Mouse (Mus musculus) liver, embryonic 14.5 days (tissue): ENCODE measurements around the gene Klhl32. TPM values are rescaled to one million over a fixed set of nuclear protein-coding genes. Genes with fewer than 3 reads are reported as not detected.
"Not testable (repeated sequence)": the region's sequence is repeated elsewhere in the genome, so short reads cannot be mapped to it uniquely, and the experiment has no call there.

Experiments used
- ATAC-seq: fragments of 200-750 bp; cut with Nextera tagmentation; 2 replicates; pipeline ENCODE4 v1.8.0; 2017; ENCODE audit warnings: moderate number of reproducible peaks, mild to moderate bottlenecking, moderate library complexity; ENCODE audit not compliant: insufficient read depth
- DNase-seq, 3 experiments: peaks; one replicate each; pipeline ENCODE4 v3.0.0-alpha.2; 2012 to 2013; ENCODE audit warnings: low read depth in 3 of 3, low spot score in 3 of 3
- H3K27ac ChIP-seq: fragments of 300-500 bp; sonication (generic); 2 replicates; pipeline ENCODE4 v1.5.1; 2014; ENCODE audit warnings: moderate library complexity, mild to moderate bottlenecking, control low read depth, inconsistent platforms
- H3K27me3 ChIP-seq: fragments of 300-500 bp; sonication (generic); 2 replicates; pipeline ENCODE4 v1.6.1; 2014; ENCODE audit warnings: mild to moderate bottlenecking, low read length, moderate library complexity; ENCODE audit not compliant: control insufficient read depth, insufficient read depth
- H3K36me3 ChIP-seq: fragments of 300-500 bp; sonication (generic); replicated peaks from 2 replicates; pipeline ENCODE4 v1.6.1; 2014; ENCODE audit warnings: low read depth; ENCODE audit not compliant: control insufficient read depth, insufficient read depth
- H3K4me1 ChIP-seq, 2 experiments: fragments of 200-500 bp in 1 of 2; fragments of 300-500 bp in 1 of 2; sonication (generic) in 1 of 2; replicated peaks; 2 replicates each; pipeline ENCODE4 v1.6.1; 2012 to 2014; ENCODE audit warnings: antibody characterized with exemption in 1 of 2, inconsistent platforms in 1 of 2, low read length in 1 of 2; ENCODE audit not compliant: control insufficient read depth in 2 of 2, insufficient read depth in 2 of 2
- H3K4me2 ChIP-seq: fragments of 300-500 bp; sonication (generic); 2 replicates; pipeline ENCODE4 v1.6.1; 2014; ENCODE audit warnings: low read depth, mild to moderate bottlenecking, control low read depth, moderate library complexity
- H3K4me3 ChIP-seq, 2 experiments: fragments of 200-500 bp in 1 of 2; fragments of 300-500 bp in 1 of 2; sonication (generic) in 1 of 2; 2 replicates each; pipeline ENCODE4 v1.5.1; 2012 to 2014; ENCODE audit warnings: low read depth in 2 of 2, low read length in 2 of 2, mild to moderate bottlenecking in 2 of 2, control low read depth in 1 of 2, inconsistent platforms in 1 of 2, moderate library complexity in 1 of 2; ENCODE audit not compliant: insufficient read depth in 1 of 2
- H3K9ac ChIP-seq: fragments of 300-500 bp; sonication (generic); replicated peaks from 2 replicates; pipeline ENCODE4 v1.6.1; 2014; ENCODE audit warnings: mild to moderate bottlenecking, control low read depth, moderate library complexity
- H3K9me3 ChIP-seq: fragments of 300-500 bp; sonication (generic); 2 replicates; pipeline ENCODE4 v1.6.1; 2016; ENCODE audit warnings: low read length, mixed read lengths; ENCODE audit not compliant: control insufficient read depth
- CTCF ChIP-seq: IDR thresholded peaks from 2 replicates; pipeline ENCODE4 v1.5.1; 2016; ENCODE audit warnings: antibody characterized with exemption, low read depth, control low read depth
- EP300 ChIP-seq: IDR thresholded peaks from 2 replicates; pipeline ENCODE4 v1.6.1; 2016; ENCODE audit warnings: antibody characterized with exemption, low read depth
- WGBS: fragments of 180-500 bp; shearing (Covaris S2); extraction: QIAGEN DNeasy Blood & Tissue Kit; methylation state at CpG from one replicate; pipeline ENCODE4 v1.1.7; 2014; ENCODE audit not compliant: insufficient replicate concordance; 5-methylcytosine and 5-hydroxymethylcytosine counted together
- polyA plus RNA-seq, 2 experiments: library from polyadenylated mRNA; depleted of rRNA in 1 of 2; stranded (reverse) in 1 of 2; unstranded in 1 of 2; fragments of >200 nt; fragmentation: Nextera tagmentation in 1 of 2; extraction: Ambion mirVana in 1 of 2; gene quantifications; 2 replicates each; pipeline versions ENCODE4 v1.2.1 to v1.2.3; 2012 to 2014

Klhl32 gene
- polyA plus RNA-seq, 2 experiments: 0.01 to 0.14 TPM

GRCm38 (mm10) chr4:24670007-24670406, 180.9 kb downstream of the Klhl32 start:
- Histone ChIP-seq H3K4me1 (no peaks in the 10 kb centered on the region), H3K27ac (no peak overlapping the region), H3K27me3 (no peaks in the 10 kb centered on the region), H3K4me2 (no peak overlapping the region), H3K9me3 (no peaks in the 10 kb centered on the region), H3K36me3 (no peaks in the 10 kb centered on the region), H3K9ac (no peak overlapping the region), H3K4me3 (no peak overlapping the region)
- ATAC-seq: no peak
- 82% methylated on average over 10 of the region's 10 CpGs for WGBS
- DNase-seq: no peak
- TF ChIP-seq EP300: no peak
- TF ChIP-seq CTCF: no peak

- H3K9ac ChIP-seq: no peak overlapping the region
- H3K27me3 ChIP-seq: no peaks in the 10 kb centered on the region
- H3K27ac ChIP-seq: no peak overlapping the region
- no peak for TF ChIP-seq CTCF
- TF ChIP-seq EP300: no peak
- H3K4me1 ChIP-seq: no peaks in the 10 kb centered on the region
- ATAC-seq: no peak
- H3K9me3 ChIP-seq: no peaks in the 10 kb centered on the region
- H3K4me2 ChIP-seq: no peak overlapping the region
- no peak overlapping the region for H3K4me3 ChIP-seq
- no peaks in the 10 kb centered on the region for H3K36me3 ChIP-seq
- 76% methylated on average over 6 of the region's 6 CpGs for WGBS
- DNase-seq: no peak
Measured at GRCm38 (mm10) chr4:24659218-24659617, 191.7 kb downstream of the Klhl32 start.

GRCm38 (mm10) chr4:24644735-24645134, 206.2 kb downstream of the Klhl32 start:
- Histone ChIP-seq H3K27ac (peak overlapping the region; percentile 72; the same call in 1 of the 2 replicates), H3K4me1 (peaks cover 0 to 14% of the 10 kb centered on the region in 2 experiments; a peak in 3 of 4 replicates), H3K4me2 (peak overlapping the region; percentile 44), H3K4me3 (peak overlapping the region; percentile 42 to 70), H3K9ac (peak overlapping the region; percentile 63)
- 40% methylated on average over 6 of the region's 8 CpGs for WGBS
- ATAC-seq (peak; percentile 98), DNase-seq (peak; percentile 12 to 22 (median 19))
- H3K27me3 ChIP-seq, H3K9me3 ChIP-seq, H3K36me3 ChIP-seq: not testable (repeated sequence)
- TF ChIP-seq EP300: peak; percentile 44

- 73% methylated on average over 2 of the region's 2 CpGs for WGBS
- Histone ChIP-seq H3K9me3 (no peaks in the 10 kb centered on the region), H3K9ac (no peak overlapping the region), H3K27me3 (no peaks in the 10 kb centered on the region), H3K27ac (no peak overlapping the region), H3K36me3 (no peaks in the 10 kb centered on the region), H3K4me3 (no peak overlapping the region), H3K4me1 (peaks cover 0 to 14% of the 10 kb centered on the region in 2 experiments; a peak in 3 of 4 replicates), H3K4me2 (no peak overlapping the region)
- DNase-seq (no peak), ATAC-seq (no peak)
- TF ChIP-seq EP300 (no peak), CTCF (no peak)
Measured at GRCm38 (mm10) chr4:24642306-24642705, 208.6 kb downstream of the Klhl32 start.

- H3K27ac ChIP-seq: no peak overlapping the region
- H3K9ac ChIP-seq: no peak overlapping the region
- H3K4me1 ChIP-seq: no peaks in the 10 kb centered on the region
- ATAC-seq (no peak), DNase-seq (no peak)
- H3K4me3 ChIP-seq: no peak overlapping the region
- WGBS: 72% methylated on average over 9 of the region's 9 CpGs
- no peaks in the 10 kb centered on the region for H3K27me3 ChIP-seq
- H3K36me3 ChIP-seq: no peaks in the 10 kb centered on the region
- TF ChIP-seq CTCF (no peak), EP300 (no peak)
- no peaks in the 10 kb centered on the region for H3K9me3 ChIP-seq
- no peak overlapping the region for H3K4me2 ChIP-seq
Measured at GRCm38 (mm10) chr4:24631177-24631911, 219.6 kb downstream of the Klhl32 start.
